Mouse (Mus musculus) intestine, embryonic 15.5 days (tissue): ENCODE results near the gene Fbp2. TPM values are rescaled to one million over a fixed set of nuclear protein-coding genes. Genes with fewer than 3 reads are reported as not detected.

Source experiments
- ATAC-seq: fragments of 200-750 bp; cut with Nextera tagmentation; 2 replicates; pipeline ENCODE4 v1.8.0; 2017; ENCODE audit warnings: moderate TSS enrichment, moderate library complexity
- H3K27ac ChIP-seq: fragments of 300-500 bp; sonication (generic); 2 replicates; pipeline ENCODE4 v1.5.1; 2015; ENCODE audit warnings: mild to moderate bottlenecking, inconsistent platforms
- H3K27me3 ChIP-seq: fragments of 300-500 bp; sonication (generic); replicated peaks from 2 replicates; pipeline ENCODE4 v1.6.1; 2015; ENCODE audit warnings: inconsistent platforms
- H3K36me3 ChIP-seq: fragments of 300-500 bp; sonication (generic); 2 replicates; pipeline ENCODE4 v1.6.1; 2015; ENCODE audit warnings: inconsistent platforms
- H3K4me1 ChIP-seq: fragments of 300-500 bp; sonication (generic); replicated peaks from 2 replicates; pipeline ENCODE4 v1.6.1; 2015; ENCODE audit warnings: inconsistent platforms
- H3K4me2 ChIP-seq: fragments of 300-500 bp; sonication (generic); replicated peaks from 2 replicates; pipeline ENCODE4 v1.6.1; 2015; ENCODE audit warnings: mild to moderate bottlenecking, inconsistent platforms
- H3K4me3 ChIP-seq: fragments of 300-500 bp; sonication (generic); replicated peaks from 2 replicates; pipeline ENCODE4 v1.5.1; 2015; ENCODE audit warnings: inconsistent platforms
- H3K9ac ChIP-seq: fragments of 300-500 bp; sonication (generic); 2 replicates; pipeline ENCODE4 v1.6.1; 2015; ENCODE audit warnings: inconsistent platforms
- H3K9me3 ChIP-seq: fragments of 300-500 bp; sonication (generic); 2 replicates; pipeline ENCODE4 v1.6.1; 2016; ENCODE audit warnings: inconsistent platforms
- whole genome bisulfite sequencing: fragments of 180-500 bp; shearing (Covaris S2); methylation state at CpG from one replicate; pipeline ENCODE4 v1.1.7; 2015; 5-methylcytosine and 5-hydroxymethylcytosine counted together
- polyA plus RNA-seq: library from polyadenylated mRNA; unstranded; fragments of >200 nt; fragmentation: Nextera tagmentation; extraction: Ambion mirVana; gene quantifications from 2 replicates; pipeline ENCODE4 v1.2.1, GENCODE M21; 2015

The Fbp2 gene
- polyA plus RNA-seq, 1 experiment from 2014 or later, result 246 TPM

GRCm38 (mm10) chr13:62881336-62881735 is 23.1 kb upstream of the Fbp2 start:
- Histone ChIP-seq H3K27me3 (no peaks in the 10 kb centered on the region), H3K27ac (no peak overlapping the region), H3K4me3 (no peak overlapping the region), H3K4me1 (no peaks in the 10 kb centered on the region), H3K4me2 (no peak overlapping the region), H3K9me3 (no peaks in the 10 kb centered on the region), H3K36me3 (no peaks in the 10 kb centered on the region), H3K9ac (no peak overlapping the region)
- no peak for ATAC-seq
- WGBS, result 79% methylated on average over 9 of the region's 9 CpGs

GRCm38 (mm10) chr13:62879831-62880615 is 21.8 kb upstream of the Fbp2 start:
- H3K4me2 ChIP-seq, result no peak overlapping the region
- no peak overlapping the region for H3K4me3 ChIP-seq
- no peak overlapping the region for H3K27ac ChIP-seq
- H3K9ac ChIP-seq, result no peak overlapping the region
- H3K4me1 ChIP-seq, result no peaks in the 10 kb centered on the region
- peak; percentile 22; the same call in 1 of the 2 replicates for ATAC-seq
- WGBS, result 51% methylated on average over 8 of the region's 8 CpGs
- H3K9me3 ChIP-seq, result no peaks in the 10 kb centered on the region
- no peaks in the 10 kb centered on the region for H3K36me3 ChIP-seq
- H3K27me3 ChIP-seq, result no peaks in the 10 kb centered on the region

GRCm38 (mm10) chr13:62879411-62879810 is 21.2 kb upstream of the Fbp2 start:
- Histone ChIP-seq H3K9ac (no peak overlapping the region), H3K9me3 (no peaks in the 10 kb centered on the region), H3K27me3 (no peaks in the 10 kb centered on the region), H3K4me3 (no peak overlapping the region), H3K27ac (no peak overlapping the region), H3K4me2 (no peak overlapping the region), H3K4me1 (no peaks in the 10 kb centered on the region), H3K36me3 (no peaks in the 10 kb centered on the region)
- WGBS, result 57% methylated on average over 6 of the region's 6 CpGs
- no peak for ATAC-seq

- Histone ChIP-seq H3K36me3 (no peaks in the 10 kb centered on the region), H3K9ac (no peak overlapping the region), H3K4me2 (no peak overlapping the region), H3K27me3 (no peaks in the 10 kb centered on the region), H3K4me3 (no peak overlapping the region), H3K9me3 (no peaks in the 10 kb centered on the region), H3K27ac (no peak overlapping the region), H3K4me1 (no peaks in the 10 kb centered on the region)
- peak; percentile 87 for ATAC-seq
- 8% methylated on average over 5 of the region's 5 CpGs for WGBS
Observed at GRCm38 (mm10) chr13:62877247-62877646, 19.0 kb upstream of the Fbp2 start.

GRCm38 (mm10) chr13:62876111-62876510 is 17.9 kb upstream of the Fbp2 start:
- no peak overlapping the region for H3K9ac ChIP-seq
- no peak overlapping the region for H3K27ac ChIP-seq
- H3K27me3 ChIP-seq, result no peaks in the 10 kb centered on the region
- H3K36me3 ChIP-seq, result no peaks in the 10 kb centered on the region
- 73% methylated on average over 1 of the region's 1 CpGs for WGBS
- no peak for ATAC-seq
- no peaks in the 10 kb centered on the region for H3K4me1 ChIP-seq
- no peaks in the 10 kb centered on the region for H3K9me3 ChIP-seq
- no peak overlapping the region for H3K4me2 ChIP-seq
- no peak overlapping the region for H3K4me3 ChIP-seq

GRCm38 (mm10) chr13:62872252-62872651 is 14.0 kb upstream of the Fbp2 start:
- H3K9me3 ChIP-seq, result no peaks in the 10 kb centered on the region
- no peak overlapping the region for H3K4me3 ChIP-seq
- H3K9ac ChIP-seq, result no peak overlapping the region
- H3K36me3 ChIP-seq, result no peaks in the 10 kb centered on the region
- H3K4me1 ChIP-seq, result no peaks in the 10 kb centered on the region
- 51% methylated on average over 3 of the region's 3 CpGs for WGBS
- H3K27me3 ChIP-seq, result no peaks in the 10 kb centered on the region
- no peak for ATAC-seq
- no peak overlapping the region for H3K4me2 ChIP-seq
- H3K27ac ChIP-seq, result no peak overlapping the region

- Histone ChIP-seq H3K4me2 (no peak overlapping the region), H3K9ac (no peak overlapping the region), H3K4me1 (no peaks in the 10 kb centered on the region), H3K9me3 (no peaks in the 10 kb centered on the region), H3K4me3 (no peak overlapping the region), H3K36me3 (no peaks in the 10 kb centered on the region), H3K27me3 (no peaks in the 10 kb centered on the region), H3K27ac (no peak overlapping the region)
- ATAC-seq, result no peak
- 73% methylated on average over 2 of the region's 2 CpGs for WGBS
Observed at GRCm38 (mm10) chr13:62870605-62871004, 12.4 kb upstream of the Fbp2 start.

- Histone ChIP-seq H3K36me3 (no peaks in the 10 kb centered on the region), H3K4me3 (no peak overlapping the region), H3K27me3 (no peaks in the 10 kb centered on the region), H3K9me3 (no peaks in the 10 kb centered on the region), H3K4me2 (no peak overlapping the region), H3K27ac (no peak overlapping the region), H3K4me1 (peaks cover 3% of the 10 kb centered on the region; the same call in 1 of the 2 replicates), H3K9ac (no peak overlapping the region)
- no peak for ATAC-seq
- 68% methylated on average over 4 of the region's 4 CpGs for WGBS
Observed at GRCm38 (mm10) chr13:62866817-62867216, 8.6 kb upstream of the Fbp2 start.

GRCm38 (mm10) chr13:62865651-62866315 is 7.6 kb upstream of the Fbp2 start:
- WGBS, result 65% methylated on average over 11 of the region's 11 CpGs

GRCm38 (mm10) chr13:62863771-62864170 is 5.5 kb upstream of the Fbp2 start:
- Histone ChIP-seq H3K4me2 (no peak overlapping the region), H3K9ac (no peak overlapping the region), H3K27ac (no peak overlapping the region), H3K36me3 (no peaks in the 10 kb centered on the region), H3K4me3 (no peak overlapping the region), H3K27me3 (no peaks in the 10 kb centered on the region), H3K4me1 (peaks cover 3% of the 10 kb centered on the region; the same call in 1 of the 2 replicates), H3K9me3 (no peaks in the 10 kb centered on the region)
- no peak for ATAC-seq
- 72% methylated on average over 6 of the region's 6 CpGs for WGBS

More at GRCm38 (mm10) chr13:62865651-62866315, 7.6 kb upstream of the Fbp2 start:
- H3K27ac ChIP-seq, result no peak overlapping the region
- no peak overlapping the region for H3K4me2 ChIP-seq
- H3K4me1 ChIP-seq, result peaks cover 3% of the 10 kb centered on the region; the same call in 1 of the 2 replicates
- H3K9me3 ChIP-seq, result no peaks in the 10 kb centered on the region
- H3K9ac ChIP-seq, result no peak overlapping the region
- no peaks in the 10 kb centered on the region for H3K36me3 ChIP-seq
- H3K4me3 ChIP-seq, result no peak overlapping the region
- no peaks in the 10 kb centered on the region for H3K27me3 ChIP-seq
- ATAC-seq, result no peak

GRCm38 (mm10) chr13:62862875-62863274 is 4.7 kb upstream of the Fbp2 start:
- Histone ChIP-seq H3K27ac (no peak overlapping the region), H3K4me1 (peaks cover 3% of the 10 kb centered on the region; the same call in 1 of the 2 replicates), H3K9me3 (no peaks in the 10 kb centered on the region), H3K9ac (no peak overlapping the region), H3K4me3 (no peak overlapping the region), H3K27me3 (no peaks in the 10 kb centered on the region), H3K36me3 (no peaks in the 10 kb centered on the region), H3K4me2 (no peak overlapping the region)
- no peak for ATAC-seq
- WGBS, result 73% methylated on average over 3 of the region's 3 CpGs

GRCm38 (mm10) chr13:62860068-62860467 is 1.8 kb upstream of the Fbp2 start:
- no peaks in the 10 kb centered on the region for H3K9me3 ChIP-seq
- H3K4me3 ChIP-seq, result no peak overlapping the region
- H3K4me2 ChIP-seq, result no peak overlapping the region
- H3K4me1 ChIP-seq, result peaks cover 5% of the 10 kb centered on the region; the same call in 1 of the 2 replicates
- no peaks in the 10 kb centered on the region for H3K27me3 ChIP-seq
- 89% methylated on average over 4 of the region's 4 CpGs for WGBS
- ATAC-seq, result no peak
- H3K36me3 ChIP-seq, result no peaks in the 10 kb centered on the region
- no peak overlapping the region for H3K9ac ChIP-seq
- no peak overlapping the region for H3K27ac ChIP-seq
